Mouse (Mus musculus): ENCODE measurements around the gene Gata3. TPM values are rescaled to one million over a fixed set of nuclear protein-coding genes. Genes with fewer than 3 reads are reported as not detected.

The Gata3 gene
- total RNA-seq, 2 experiments from 2014 or later: 0.47 to 2.2 TPM

Other genes starting within 250 kb of the Gata3 start
- gene 4930412O13Rik, start 8.8 kb downstream of the Gata3 start, total RNA-seq (2021): not detected
- not detected for gene 9230102O04Rik, start 494 bp downstream of the Gata3 start, total RNA-seq (2021)
- gene Taf3, start 158.6 kb upstream of the Gata3 start, total RNA-seq (2021): 1 to 10 TPM; 7.5 to 9.2 TPM
- gene Atp5c1, start 190.5 kb upstream of the Gata3 start, total RNA-seq (2021): 1,000 to 10,000 TPM; 1,521 to 1,571 TPM
- 1 to 10 TPM; 7.6 to 9.2 TPM for gene Kin, start 190.6 kb upstream of the Gata3 start, total RNA-seq (2021)
- gene Itih2, start 241.4 kb upstream of the Gata3 start, total RNA-seq (2021): under 1 TPM; 0.22 to 0.64 TPM